Mouse (Mus musculus) layer of hippocampus, adult 2 months (tissue): ENCODE data around the gene E030018B13Rik. TPM values are rescaled to one million over a fixed set of nuclear protein-coding genes. Genes with fewer than 3 reads are reported as not detected.

ENCODE experiments used
- DNase-seq, 2 experiments: peaks; one replicate each; pipeline ENCODE4 v3.0.0; 2022; ENCODE audit warnings: low spot score in 2 of 2
- H3K27ac ChIP-seq: fragments of 200-600 bp; 2 replicates; pipeline ENCODE4 v1.8.1; 2022
- H3K4me3 ChIP-seq: fragments of 200-600 bp; 2 replicates; pipeline ENCODE4 v1.8.1; 2022; ENCODE audit warnings: mild to moderate bottlenecking
- CTCF ChIP-seq: fragments of 200-600 bp; conservative IDR thresholded peaks from 2 replicates; pipeline ENCODE4 v1.8.1; 2022; ENCODE audit warnings: antibody characterized with exemption, mild to moderate bottlenecking, moderate library complexity
- total RNA-seq, 2 experiments: library from RNA; stranded (reverse); gene quantifications; 2 replicates each; pipeline ENCODE4 v1.2.3; 2021

The E030018B13Rik gene
- total RNA-seq, 2 experiments from 2014 or later, result not detected

DNA sequence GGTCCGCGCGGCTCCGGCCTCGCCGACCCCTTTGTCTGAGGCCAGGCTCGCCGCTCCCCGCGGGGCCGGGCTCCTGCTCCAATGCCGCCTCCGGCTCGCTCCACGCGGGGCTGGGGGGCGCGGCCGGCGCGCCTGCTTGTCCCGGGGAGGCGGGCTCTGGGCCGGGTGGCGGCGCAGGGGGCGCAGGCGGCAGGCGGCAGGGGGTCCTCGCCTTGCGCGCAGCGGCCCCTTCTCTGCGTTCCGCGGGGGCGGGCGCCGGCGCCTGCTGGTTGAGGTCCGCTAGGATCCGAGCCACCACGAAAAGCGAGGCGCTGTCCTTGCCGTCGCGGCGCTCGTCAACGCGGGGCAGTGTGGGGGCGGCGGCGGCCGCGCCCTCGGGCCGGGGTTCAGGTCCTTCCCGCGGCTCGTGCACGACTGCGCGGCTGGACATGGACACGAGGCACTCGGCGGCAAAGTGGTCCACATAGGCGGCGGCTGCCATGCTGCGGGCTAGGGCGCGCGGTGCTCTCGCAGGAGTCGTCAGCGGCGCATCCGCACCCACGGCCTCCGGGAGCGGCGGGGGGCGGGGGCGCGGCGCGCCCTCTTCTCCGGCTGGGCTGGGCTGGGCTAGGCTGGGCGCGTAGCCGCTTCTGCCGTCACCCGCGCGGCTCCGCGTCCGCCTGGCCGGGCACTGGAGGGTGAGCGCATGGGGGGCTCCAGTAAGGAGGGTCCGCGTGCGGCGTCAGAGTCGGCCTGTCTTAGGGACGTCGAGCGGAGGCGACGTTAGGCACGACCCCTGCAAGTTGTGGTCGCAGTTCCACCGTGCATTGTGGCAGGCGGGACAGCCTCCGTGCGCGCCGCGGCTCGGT, 21.6 kb downstream of the E030018B13Rik start:
- peak; percentile 44 to 58 for DNase-seq
- TF ChIP-seq CTCF, result no peak
- H3K27ac ChIP-seq, result peak overlapping the region; percentile 100
- peak overlapping the region; percentile 94 for H3K4me3 ChIP-seq

DNA sequence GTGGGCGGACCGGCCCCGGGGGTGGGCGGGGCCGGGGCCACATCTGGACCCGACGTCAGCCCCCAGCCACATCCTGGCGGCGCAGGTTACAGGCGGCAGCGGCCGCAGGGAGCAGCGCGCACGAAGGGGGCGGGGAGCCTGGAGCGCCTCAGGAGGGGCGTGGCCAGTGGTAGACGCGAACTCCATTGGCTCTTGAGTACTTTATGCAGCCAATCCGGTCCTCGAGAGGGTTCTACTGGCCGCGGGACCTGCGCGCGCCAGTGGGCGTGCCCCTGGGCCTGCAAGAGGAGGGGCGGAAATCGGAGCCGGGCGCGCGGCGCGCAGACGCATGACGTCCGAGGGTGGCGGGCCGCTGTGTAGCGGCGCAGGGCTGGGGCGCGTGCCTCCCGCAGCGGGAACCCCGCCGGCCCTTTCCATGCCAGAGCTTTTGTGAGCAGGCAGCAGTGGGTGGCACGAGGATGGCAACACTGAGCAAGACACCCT, 22.3 kb downstream of the E030018B13Rik start, which contains the start of gene Klf13:
Klf13 (minus strand) TSS at position 2 of the 483 bp plus-strand sequence.
- TF ChIP-seq CTCF, result no peak
- Histone ChIP-seq H3K4me3 (peak within 1 kb of the TSS; percentile 94), H3K27ac (peak within 1 kb of the TSS; percentile 100)
- peak; percentile 97 to 98 for DNase-seq

DNA sequence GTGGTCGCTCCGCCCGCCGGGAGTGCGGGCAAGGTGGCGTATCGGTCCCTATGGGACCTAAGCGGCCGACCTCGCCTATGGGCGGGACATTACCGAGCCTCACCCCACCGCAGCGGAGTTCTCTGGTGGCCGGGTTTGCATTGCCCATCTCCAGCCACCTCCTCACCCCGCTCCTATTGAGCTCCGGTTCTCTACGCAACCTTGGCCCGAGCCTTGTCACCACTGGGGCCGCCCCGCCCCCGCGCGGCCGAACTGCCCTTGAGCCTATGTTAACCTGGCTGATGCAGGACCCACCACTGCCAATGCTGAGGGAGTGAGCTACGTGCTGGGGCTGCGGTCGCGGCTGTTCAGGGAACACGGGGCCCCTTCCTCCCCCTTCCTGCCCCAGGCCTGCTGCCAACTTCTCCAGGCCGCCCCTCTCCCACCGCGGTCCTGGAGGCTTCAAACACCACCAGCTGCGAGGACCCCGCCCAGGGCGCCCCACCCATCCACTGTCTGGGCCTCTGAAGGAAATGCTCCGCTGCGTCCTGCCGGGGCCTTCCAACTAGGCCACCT, 22.8 kb downstream of the E030018B13Rik start:
- Histone ChIP-seq H3K27ac (peak overlapping the region; percentile 100), H3K4me3 (peak overlapping the region; percentile 94)
- DNase-seq, result peak; percentile 37 to 42
- TF ChIP-seq CTCF, result peak; percentile 36

DNA sequence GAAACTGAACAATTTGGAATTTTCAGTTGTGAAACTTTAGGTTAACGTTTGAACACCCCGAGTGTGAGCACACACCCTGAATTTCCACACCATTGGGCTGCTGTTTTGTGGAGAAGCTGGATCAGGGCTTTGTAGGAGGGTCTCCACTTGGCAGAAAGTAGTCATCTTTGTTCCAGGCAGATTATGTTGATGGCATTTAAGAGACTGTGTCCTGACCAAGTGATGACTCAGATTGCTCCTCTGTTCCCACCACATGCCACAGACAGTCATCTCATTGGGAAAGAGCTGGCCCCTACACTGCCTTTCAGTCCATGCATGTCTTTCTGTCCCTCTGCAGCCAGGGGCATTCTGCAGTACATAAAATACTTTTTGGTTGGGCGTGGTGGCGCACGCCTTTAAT, 23.7 kb downstream of the E030018B13Rik start:
- peak overlapping the region; percentile 100 for H3K27ac ChIP-seq

DNA sequence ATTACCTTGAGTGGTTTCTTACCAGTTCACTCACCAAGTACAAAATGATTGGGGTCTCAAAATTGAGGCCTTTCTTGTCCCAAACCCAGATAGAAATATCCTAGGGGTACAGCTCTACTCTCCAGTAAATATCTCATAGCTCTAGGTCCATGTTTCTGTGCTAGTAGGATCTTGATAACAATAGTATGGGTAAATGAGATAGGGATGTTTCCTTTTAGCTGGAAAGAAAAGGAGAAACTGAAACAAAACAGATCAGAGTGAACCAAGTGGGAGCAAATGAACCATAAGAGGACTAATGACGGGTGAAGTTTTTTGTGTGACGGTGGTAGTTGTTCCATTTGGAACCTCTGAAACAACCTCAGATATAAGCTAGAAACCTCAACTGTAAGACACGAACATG, 24.4 kb downstream of the E030018B13Rik start:
- no peak for DNase-seq
- Histone ChIP-seq H3K27ac (no peak overlapping the region), H3K4me3 (no peak overlapping the region)
- TF ChIP-seq CTCF, result no peak

More for the DNA sequence above, 23.7 kb downstream of the E030018B13Rik start:
- DNase-seq, result no peak
- no peak overlapping the region for H3K4me3 ChIP-seq
- no peak for TF ChIP-seq CTCF

DNA sequence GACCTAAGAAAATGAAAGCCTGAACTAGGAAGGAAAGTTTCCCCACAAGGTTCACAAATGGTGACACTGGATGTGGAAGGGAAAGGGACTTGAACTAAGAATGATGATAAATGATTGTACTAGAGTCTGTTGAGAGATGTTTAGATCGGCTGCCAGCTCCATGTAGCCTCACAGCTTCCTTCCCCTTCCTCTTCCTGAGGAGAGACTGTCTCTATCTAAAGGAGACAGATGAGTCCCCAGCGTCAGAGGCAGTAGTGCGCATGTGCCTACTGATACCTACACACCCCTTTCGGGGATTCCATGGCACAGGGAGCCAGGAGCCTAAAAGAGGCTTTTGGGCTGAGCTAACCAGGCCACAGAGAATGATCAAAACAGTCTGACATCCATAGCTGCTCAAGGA, 24.8 kb downstream of the E030018B13Rik start:
- Histone ChIP-seq H3K4me3 (no peak overlapping the region), H3K27ac (no peak overlapping the region)
- TF ChIP-seq CTCF, result no peak
- no peak for DNase-seq

DNA sequence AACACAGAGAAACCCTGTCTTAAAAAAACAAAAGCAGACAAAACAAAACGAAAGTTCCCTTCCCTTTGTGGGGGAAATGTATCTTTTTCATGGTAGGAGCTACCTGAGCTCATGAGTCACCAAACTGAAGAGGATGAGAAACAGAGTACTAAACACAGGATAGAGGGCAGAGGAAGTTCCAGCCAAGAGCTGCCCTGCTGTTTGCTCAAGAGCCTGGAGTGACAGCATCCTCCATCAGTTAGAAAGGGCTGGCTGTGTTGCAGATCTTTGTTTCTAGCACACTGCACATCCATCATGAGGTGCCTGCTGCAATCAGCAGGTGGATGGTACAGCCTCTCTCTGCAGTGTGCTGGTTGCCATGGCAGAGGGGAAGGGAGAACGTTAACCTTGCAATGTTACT, 27.3 kb downstream of the E030018B13Rik start:
- Histone ChIP-seq H3K27ac (peak overlapping the region; percentile 44; the same call in 1 of the 2 replicates), H3K4me3 (no peak overlapping the region)
- no peak for DNase-seq
- no peak for TF ChIP-seq CTCF

DNA sequence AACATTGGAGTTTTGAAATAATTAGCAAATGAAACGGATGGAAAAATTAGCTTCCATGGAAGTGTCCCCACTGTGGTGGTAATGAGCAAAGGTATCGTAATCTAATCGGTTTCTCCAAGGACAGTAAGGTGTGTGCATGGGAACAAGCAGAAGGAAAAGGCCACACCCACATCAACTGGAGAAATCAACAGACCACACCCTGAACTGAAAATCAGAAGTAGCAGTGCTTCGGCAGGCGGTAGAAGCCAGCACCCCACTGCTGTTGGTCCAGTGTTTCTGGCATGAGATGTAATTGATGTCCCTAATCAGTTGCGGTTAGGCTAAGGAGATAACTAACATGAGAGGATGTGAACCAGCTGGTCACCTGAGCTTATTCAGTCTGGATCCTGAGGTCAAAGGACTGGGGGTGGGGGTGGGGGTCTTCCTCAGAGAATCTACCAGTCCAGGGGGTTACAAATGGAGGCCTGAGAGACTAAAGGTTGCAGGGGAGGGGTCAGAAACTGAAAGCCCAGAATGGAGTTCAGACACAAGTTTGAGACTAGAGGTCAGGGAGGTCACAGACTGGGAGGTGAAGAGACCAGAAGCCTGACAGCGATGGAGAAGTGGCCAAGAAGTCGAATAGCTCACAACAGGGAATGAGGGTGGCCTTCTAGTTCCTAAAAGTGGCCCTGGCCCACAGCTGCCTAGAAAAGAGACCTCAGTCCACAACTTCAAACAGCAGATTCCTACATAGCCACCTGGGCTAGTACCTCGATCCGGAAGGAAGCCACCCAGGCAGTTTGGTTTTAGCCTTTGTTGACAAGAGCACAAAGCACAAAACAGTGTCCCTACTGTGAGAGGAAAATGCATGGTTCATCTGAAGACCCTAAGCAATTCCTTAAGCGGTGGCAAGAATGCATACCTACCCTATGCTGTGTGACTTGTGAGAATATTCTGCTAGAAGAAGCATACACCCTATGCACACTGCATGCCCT, 31.1 kb downstream of the E030018B13Rik start:
- no peak for TF ChIP-seq CTCF
- DNase-seq, result no peak
- Histone ChIP-seq H3K4me3 (no peak overlapping the region), H3K27ac (no peak overlapping the region)

DNA sequence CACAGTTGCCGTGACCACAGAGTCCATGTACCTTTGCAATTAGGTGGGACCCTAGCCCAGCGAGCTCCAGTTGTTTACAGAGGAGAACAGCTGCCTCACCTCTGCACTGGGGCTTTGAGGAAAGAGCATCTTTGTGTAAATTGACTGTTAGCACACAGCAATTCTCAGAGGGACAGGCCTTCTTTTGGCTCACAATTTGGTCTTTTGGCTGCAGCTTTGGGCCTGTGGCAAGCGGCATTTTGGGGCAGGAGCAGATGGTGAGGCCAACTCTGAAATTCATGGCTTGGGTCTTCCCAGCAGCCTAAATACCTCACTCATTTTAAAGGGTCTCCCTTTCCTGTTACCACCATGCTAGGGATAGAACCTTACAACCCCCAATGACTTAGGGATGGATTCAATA, 32.5 kb downstream of the E030018B13Rik start:
- no peak for TF ChIP-seq CTCF
- H3K4me3 ChIP-seq, result no peak overlapping the region
- no peak overlapping the region for H3K27ac ChIP-seq
- no peak for DNase-seq

DNA sequence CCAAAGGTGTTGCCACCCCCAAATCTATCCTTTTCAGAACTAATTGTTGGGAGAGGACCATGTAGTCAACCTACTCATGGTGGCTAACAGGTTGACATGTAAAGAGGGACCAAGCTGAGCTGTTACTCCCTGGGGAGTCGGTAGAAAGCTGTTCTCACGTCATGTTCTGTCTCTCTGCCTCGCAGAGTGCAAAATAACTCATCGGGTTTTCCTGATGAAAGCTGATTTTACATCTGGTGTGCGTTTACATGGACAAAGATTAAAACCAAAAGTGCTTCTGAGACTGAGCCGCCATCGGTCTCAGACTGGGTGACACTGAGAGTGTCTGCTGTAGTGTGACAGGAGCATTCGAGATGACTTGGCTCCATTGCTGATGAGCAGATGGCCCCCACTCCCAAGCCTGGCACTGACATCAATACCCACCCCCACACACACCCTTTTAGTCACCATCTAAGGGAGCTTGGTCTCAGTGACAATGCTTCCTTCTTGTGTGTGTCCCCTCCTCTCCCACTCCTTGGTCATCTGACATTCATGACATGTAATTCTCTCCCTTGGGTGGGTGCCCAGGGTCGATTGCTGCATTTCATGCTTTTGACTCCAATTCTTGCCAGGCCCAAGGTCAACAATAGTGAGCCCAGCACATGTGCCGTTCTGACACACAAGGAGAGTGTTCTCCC, 34.4 kb downstream of the E030018B13Rik start:
- peak; percentile 69 to 82 for DNase-seq
- Histone ChIP-seq H3K27ac (peak overlapping the region; percentile 88), H3K4me3 (no peak overlapping the region)
- TF ChIP-seq CTCF, result no peak

DNA sequence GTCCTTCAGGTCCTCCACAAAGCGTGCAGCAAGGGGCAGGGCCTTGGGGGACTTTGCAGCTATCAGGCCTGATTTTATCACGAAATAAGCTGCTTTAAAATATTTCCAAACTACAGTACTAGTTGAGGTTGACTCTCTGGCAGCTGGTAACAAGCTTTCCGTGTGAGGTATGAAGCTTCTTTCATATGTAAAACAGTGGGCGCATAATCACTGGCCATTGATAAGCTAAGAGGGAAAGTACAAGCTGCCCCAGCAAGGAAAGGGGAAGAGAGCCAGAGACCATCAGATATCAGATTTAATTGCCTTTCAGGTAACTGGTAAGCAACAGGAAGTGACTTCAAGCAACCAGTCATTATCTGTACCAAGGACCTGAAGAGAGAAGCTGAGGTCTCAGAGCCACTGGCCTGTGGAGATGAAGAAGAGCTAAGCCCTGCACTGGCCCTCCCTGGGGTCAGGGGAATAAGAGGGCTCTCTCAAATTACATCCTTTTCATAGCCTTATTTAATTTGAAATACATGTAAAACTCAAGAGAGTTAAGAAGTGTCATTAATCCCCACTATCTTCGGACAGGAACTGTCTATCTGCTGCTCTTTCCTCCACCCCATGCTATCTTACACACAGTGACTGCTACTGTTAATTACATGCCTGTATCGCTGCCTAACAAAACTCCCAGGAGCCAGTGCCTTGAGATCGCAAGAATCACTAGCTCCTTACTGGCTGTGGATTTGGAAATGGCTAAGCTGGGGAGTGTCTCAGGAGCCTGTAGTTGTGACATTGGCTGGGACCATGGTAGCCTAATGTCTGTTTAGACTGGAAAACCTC, 35.6 kb downstream of the E030018B13Rik start:
- Histone ChIP-seq H3K27ac (peak overlapping the region; percentile 88), H3K4me3 (no peak overlapping the region)
- no peak for TF ChIP-seq CTCF
- DNase-seq, result no peak

DNA sequence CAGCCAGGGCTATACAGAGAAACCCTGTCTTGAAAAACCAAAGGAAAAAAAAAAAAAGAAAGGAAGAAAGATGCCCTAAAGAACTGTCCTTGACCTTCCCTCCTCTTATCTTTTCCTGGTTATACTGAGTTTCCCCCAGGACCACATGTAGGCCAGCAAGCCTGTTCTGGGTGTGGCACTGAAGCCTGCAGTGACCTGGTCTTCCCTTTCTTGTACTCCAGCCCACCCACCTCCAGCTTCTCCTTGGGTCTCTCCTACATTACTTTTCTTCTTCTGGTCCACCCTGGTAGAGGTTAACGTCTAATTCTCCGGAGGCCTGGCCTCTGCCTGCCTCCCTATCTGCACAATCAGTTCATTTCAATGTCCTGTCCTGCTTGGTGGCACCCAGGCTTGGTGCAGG, 38.8 kb downstream of the E030018B13Rik start:
- peak overlapping the region; percentile 89 for H3K27ac ChIP-seq
- no peak overlapping the region for H3K4me3 ChIP-seq
- DNase-seq, result no peak
- TF ChIP-seq CTCF, result no peak
